Comparison of ENCODE assay signal across 12 mouse cellular contexts in the genomic region with DNA sequence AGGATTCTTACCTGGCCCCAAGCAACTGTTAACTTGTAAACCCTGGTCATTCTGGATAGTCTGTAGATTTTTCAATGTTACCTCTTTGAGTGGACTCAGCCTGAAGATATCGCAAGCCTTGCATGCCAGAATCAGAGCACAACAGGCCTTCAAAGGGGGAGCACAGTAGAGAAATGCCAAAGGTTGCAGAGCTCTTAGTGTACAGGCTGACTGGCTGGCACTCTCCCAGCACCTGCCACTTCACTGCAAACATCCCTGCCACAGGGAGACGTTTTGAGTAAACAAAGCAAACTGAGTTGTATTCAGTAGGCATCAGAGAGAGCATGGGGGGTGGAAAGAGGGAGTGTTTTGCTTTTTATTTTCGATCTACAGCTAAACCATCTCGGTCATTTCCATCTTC.
DNase-seq lines count a peak whose midpoint lies in the region; ATAC-seq and TF ChIP-seq lines count a peak whose summit lies in the region.
"Had no signal": no experiment of that assay in that cellular context is flagged by ENCODE, and none has a peak within 500 bp of the region (broad histone marks: within the 10 kb centered on the region; RNA-seq: fewer than 3 reads in every experiment).

No protein-coding gene starts in this region.

- peak; percentile 50 to 71 for DNase-seq in cerebellum, postnatal 10 days
- no peak for DNase-seq in cerebellum, adult 11 months
- DNase-seq in lung, embryonic 14.5 days: peak; percentile 11
- no peak for DNase-seq in lung, postnatal 10 days
- DNase-seq in forebrain, postnatal 0 days: peak; percentile 38
- DNase-seq in midbrain, postnatal 0 days (ENCODE audit: low spot score): peak; percentile 26
- no peak for DNase-seq in spleen, postnatal 36 days (ENCODE audit: low spot score in 2 of 2)
- DNase-seq: heart, postnatal 14 days had no signal

- H3K9ac ChIP-seq in lung, embryonic 14.5 days: no peak overlapping the region
- H3K9ac ChIP-seq in forebrain, postnatal 0 days: no peak overlapping the region
- H3K9ac ChIP-seq in midbrain, postnatal 0 days (replicated peaks; ENCODE audit: low read length, poor library complexity, severe bottlenecking): no peak overlapping the region
- H3K9ac ChIP-seq: liver, embryonic 15.5 days had no signal

- no peak overlapping the region for H3K27ac ChIP-seq in lung, embryonic 14.5 days (ENCODE audit: low read depth)
- H3K27ac ChIP-seq in forebrain, postnatal 0 days (ENCODE audit: low read depth, low read length): 0 out of 2 replicates have a peak overlapping the region, but pooled peaks have one; percentile 1
- H3K27ac ChIP-seq in midbrain, postnatal 0 days (ENCODE audit: low read depth, low read length): no peak overlapping the region
- H3K27ac ChIP-seq: liver, embryonic 15.5 days had no signal

- H3K4me1 ChIP-seq in lung, embryonic 14.5 days (ENCODE audit: insufficient read depth): no peaks in the 10 kb centered on the region
- H3K4me1 ChIP-seq in forebrain, postnatal 0 days (ENCODE audit: insufficient read depth): no peaks in the 10 kb centered on the region
- H3K4me1 ChIP-seq in midbrain, postnatal 0 days (ENCODE audit: insufficient read depth, low read length): no peaks in the 10 kb centered on the region
- H3K4me1 ChIP-seq: liver, embryonic 15.5 days; megakaryocyte, embryonic 14.5 days had no signal

- ATAC-seq in lung, embryonic 14.5 days (ENCODE audit: insufficient read depth): no peak
- peak; percentile 10; the same call in 1 of the 2 replicates for ATAC-seq in forebrain, postnatal 0 days
- no peak for ATAC-seq in midbrain, postnatal 0 days (ENCODE audit: low FRiP score)
- no peak for ATAC-seq in frontal cortex, adult (ENCODE audit: low TSS enrichment)
- ATAC-seq: Patski had no signal

- H3K4me2 ChIP-seq in lung, embryonic 14.5 days: no peak overlapping the region
- peak overlapping the region; percentile 8; the same call in 1 of the 2 replicates for H3K4me2 ChIP-seq in forebrain, postnatal 0 days (ENCODE audit: low read depth)
- H3K4me2 ChIP-seq in midbrain, postnatal 0 days (ENCODE audit: low read depth, low read length, poor library complexity, severe bottlenecking): no peak overlapping the region
- H3K4me2 ChIP-seq: liver, embryonic 15.5 days had no signal

- H3K4me3 ChIP-seq in lung, embryonic 14.5 days (ENCODE audit: low read depth, low read length): no peak overlapping the region
- no peak overlapping the region for H3K4me3 ChIP-seq in forebrain, postnatal 0 days (ENCODE audit: low read depth, low read length)
- no peak overlapping the region for H3K4me3 ChIP-seq in midbrain, postnatal 0 days (ENCODE audit: low read depth, low read length)
- H3K4me3 ChIP-seq: liver, embryonic 15.5 days; megakaryocyte, embryonic 14.5 days had no signal

- 51% methylated on average over 4 of the region's 4 CpGs for WGBS in lung, embryonic 14.5 days
- WGBS in forebrain, postnatal 0 days: 13% methylated on average over 4 of the region's 4 CpGs
- WGBS in midbrain, postnatal 0 days: 42% methylated on average over 4 of the region's 4 CpGs

- H3K27me3 ChIP-seq in lung, embryonic 14.5 days (ENCODE audit: insufficient read depth, low read length): no peaks in the 10 kb centered on the region
- no peaks in the 10 kb centered on the region for H3K27me3 ChIP-seq in forebrain, postnatal 0 days (ENCODE audit: insufficient read depth, low read length)
- no peaks in the 10 kb centered on the region for H3K27me3 ChIP-seq in midbrain, postnatal 0 days (ENCODE audit: insufficient read depth, low read length)
- H3K27me3 ChIP-seq: liver, embryonic 15.5 days; megakaryocyte, embryonic 14.5 days; Patski had no signal

- no peaks in the 10 kb centered on the region for H3K36me3 ChIP-seq in lung, embryonic 14.5 days (ENCODE audit: insufficient read depth)
- H3K36me3 ChIP-seq in forebrain, postnatal 0 days (ENCODE audit: insufficient read depth): no peaks in the 10 kb centered on the region
- no peaks in the 10 kb centered on the region for H3K36me3 ChIP-seq in midbrain, postnatal 0 days (ENCODE audit: insufficient read depth, low read length)
- H3K36me3 ChIP-seq: liver, embryonic 15.5 days had no signal

- no peaks in the 10 kb centered on the region for H3K9me3 ChIP-seq in lung, embryonic 14.5 days (ENCODE audit: low read depth, low read length)
- no peaks in the 10 kb centered on the region for H3K9me3 ChIP-seq in forebrain, postnatal 0 days (ENCODE audit: low read length)
- no peaks in the 10 kb centered on the region for H3K9me3 ChIP-seq in midbrain, postnatal 0 days (ENCODE audit: low read length)
- H3K9me3 ChIP-seq: liver, embryonic 15.5 days; megakaryocyte, embryonic 14.5 days had no signal

- no peak for TF ChIP-seq CTCF in lung, embryonic 14.5 days (IDR thresholded peaks at IDR 0.05; ENCODE audit: low read depth)
- TF ChIP-seq CTCF in forebrain, postnatal 0 days (IDR thresholded peaks at IDR 0.05; ENCODE audit: low read depth): no peak
- no peak for TF ChIP-seq CTCF in midbrain, postnatal 0 days (IDR thresholded peaks at IDR 0.05)

Comparison
In these comparisons a context has a peak if more than half of its experiments do, and no peak if none do; other contexts are left out.
1. DNase-seq: peak in cerebellum, postnatal 10 days (2 of 2), lung, embryonic 14.5 days (single experiment), forebrain, postnatal 0 days (single experiment) and midbrain, postnatal 0 days (single experiment); none in cerebellum, adult 11 months (single experiment), lung, postnatal 10 days (single experiment) and spleen, postnatal 36 days (0 of 2).